Mouse (Mus musculus) hematopoietic stem cell, adult 5-6 weeks (primary cell): ENCODE measurements around the gene Gm17018. TPM values are rescaled to one million over a fixed set of nuclear protein-coding genes. Genes with fewer than 3 reads are reported as not detected.

Source experiments
- ATAC-seq, 2 experiments: fragments of 125-278 bp in 1 of 2; replicated peaks in 1 of 2; 2 replicates each; pipeline ENCODE4 v1.8.0; 2016 to 2017; ENCODE audit warnings: inconsistent platforms in 2 of 2, mild to moderate bottlenecking in 2 of 2, moderate number of reproducible peaks in 2 of 2, low read depth in 1 of 2, moderate TSS enrichment in 1 of 2; ENCODE audit not compliant: low FRiP score in 2 of 2, poor library complexity in 2 of 2, severe bottlenecking in 2 of 2, insufficient read depth in 1 of 2, low TSS enrichment in 1 of 2
- total RNA-seq: library from RNA; stranded (forward); fragments of 172-1452, 232-1000 nt; gene quantifications from 2 replicates; pipeline ENCODE4 v1.2.3, GENCODE M21; 2017

Gene Gm17018
- total RNA-seq, 1 experiment from 2014 or later, result 21.6 TPM

DNA sequence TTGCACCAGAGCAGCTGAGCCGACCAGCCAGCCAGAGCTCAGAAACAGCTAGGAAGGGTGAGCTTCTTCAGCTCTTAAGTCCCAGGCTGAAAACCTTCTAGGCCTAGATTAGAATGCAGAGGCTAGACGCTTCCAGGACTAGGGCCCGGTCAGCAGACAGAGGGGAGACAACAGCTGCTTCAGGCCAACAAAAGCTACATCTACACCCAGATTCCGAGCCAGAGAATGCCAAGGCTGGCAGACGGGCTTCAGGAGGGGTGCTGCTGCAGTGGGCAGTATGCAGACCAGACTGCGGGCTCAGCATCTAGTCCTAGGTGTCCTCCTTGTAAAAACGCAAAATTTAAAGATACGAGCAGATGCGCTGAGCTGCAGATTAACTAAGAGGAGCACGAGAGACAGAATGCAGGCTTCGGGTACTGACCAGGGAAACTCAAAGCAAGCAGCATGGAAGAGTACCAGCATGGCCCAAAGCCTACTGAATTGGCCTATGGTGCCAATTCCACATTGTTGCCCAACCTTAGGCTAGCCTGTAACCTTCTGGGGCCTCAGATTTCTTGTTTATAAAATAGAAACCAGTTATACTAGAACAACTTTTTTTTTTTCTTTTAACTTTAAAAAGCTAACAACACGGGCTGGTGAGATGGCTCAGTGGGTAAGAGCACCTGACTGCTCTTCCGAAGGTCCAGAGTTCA lies 48.4 kb downstream of the Gm17018 start:
- no peak for ATAC-seq

- ATAC-seq, result no peak
Measured at GRCm38 (mm10) chr19:45610823-45611222, 50.4 kb downstream of the Gm17018 start.

DNA sequence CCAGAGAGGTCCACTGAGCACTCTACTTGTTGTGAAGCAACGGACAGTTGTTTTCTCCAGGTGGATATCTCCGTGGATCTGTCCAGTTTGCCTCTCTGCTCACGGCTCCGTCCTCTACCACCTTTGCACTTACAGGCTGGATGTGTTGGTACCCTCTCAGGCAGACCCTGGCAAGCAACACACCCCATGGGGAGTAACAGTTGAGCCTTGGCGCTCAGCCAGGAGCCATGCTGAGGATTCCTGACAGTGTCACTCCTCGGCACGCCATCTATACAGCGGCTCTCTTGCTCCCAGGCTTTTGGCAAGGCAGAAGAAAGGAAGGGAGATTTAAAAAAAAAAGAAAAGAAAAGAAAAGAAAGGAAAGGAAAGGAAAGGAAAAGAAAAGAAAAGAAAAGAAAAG lies 54.0 kb downstream of the Gm17018 start:
- ATAC-seq, result no peak

DNA sequence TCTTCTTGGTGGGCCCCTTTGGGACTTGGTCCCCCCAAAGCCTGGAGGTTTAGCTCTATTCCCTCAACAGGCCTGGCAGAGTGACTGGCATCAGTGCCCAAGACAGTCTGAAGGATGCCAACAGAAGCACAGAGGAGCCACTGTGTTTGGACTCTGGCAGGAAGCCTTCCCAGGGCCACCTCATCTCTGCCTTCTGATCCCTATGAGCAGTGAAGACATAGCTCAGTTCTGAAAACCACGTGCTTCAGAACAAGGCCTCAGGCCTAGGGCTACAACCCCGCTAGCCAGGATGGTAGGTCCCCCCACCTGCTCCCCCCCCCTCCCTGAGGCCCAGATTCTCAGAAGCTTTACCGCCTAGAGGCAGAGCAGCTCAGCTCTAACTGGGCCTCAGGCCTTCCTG lies 54.5 kb downstream of the Gm17018 start:
- no peak for ATAC-seq

- ATAC-seq, result no peak
Measured at GRCm38 (mm10) chr19:45615415-45616213, 55.2 kb downstream of the Gm17018 start.

GRCm38 (mm10) chr19:45616214-45616518 lies 55.8 kb downstream of the Gm17018 start:
- ATAC-seq, result no peak

DNA sequence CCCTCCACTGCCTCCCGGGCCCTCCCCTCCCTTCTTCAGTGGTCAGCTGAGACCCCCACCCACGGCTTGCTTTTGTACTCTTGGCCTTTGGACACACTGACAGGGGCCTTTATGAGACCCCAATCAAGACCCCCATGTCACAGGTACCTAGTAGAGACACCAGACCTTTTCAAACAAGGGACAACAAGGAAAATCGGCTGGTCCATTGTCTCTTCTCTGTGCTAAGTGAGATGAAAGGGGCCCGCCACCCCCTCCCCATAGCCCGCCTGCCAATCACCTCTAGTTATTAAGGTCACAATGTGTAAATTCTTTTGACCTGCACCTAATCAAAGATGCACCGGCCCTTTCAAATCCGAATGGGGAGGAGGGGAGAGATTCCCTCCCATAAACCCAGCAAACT lies 56.3 kb downstream of the Gm17018 start:
- no peak for ATAC-seq

DNA sequence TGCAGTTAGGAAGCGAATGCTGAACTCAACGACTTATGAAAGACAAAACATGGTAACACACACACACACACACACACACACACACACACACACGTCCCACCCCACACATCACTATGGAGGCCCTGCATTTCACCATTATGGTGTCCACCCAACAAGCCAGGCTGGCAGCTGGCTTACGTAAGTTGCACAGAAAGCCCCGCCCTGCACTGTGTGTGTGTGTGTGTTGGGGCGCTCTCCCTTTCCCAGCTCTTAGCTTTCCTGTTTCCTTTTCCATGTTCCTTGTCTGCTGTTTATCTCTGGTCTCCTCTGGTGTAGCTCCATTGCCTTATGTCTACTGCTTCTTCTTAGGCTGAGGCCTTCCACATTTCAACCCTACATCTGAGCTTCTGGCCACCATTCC lies 57.8 kb downstream of the Gm17018 start:
- ATAC-seq, result no peak

DNA sequence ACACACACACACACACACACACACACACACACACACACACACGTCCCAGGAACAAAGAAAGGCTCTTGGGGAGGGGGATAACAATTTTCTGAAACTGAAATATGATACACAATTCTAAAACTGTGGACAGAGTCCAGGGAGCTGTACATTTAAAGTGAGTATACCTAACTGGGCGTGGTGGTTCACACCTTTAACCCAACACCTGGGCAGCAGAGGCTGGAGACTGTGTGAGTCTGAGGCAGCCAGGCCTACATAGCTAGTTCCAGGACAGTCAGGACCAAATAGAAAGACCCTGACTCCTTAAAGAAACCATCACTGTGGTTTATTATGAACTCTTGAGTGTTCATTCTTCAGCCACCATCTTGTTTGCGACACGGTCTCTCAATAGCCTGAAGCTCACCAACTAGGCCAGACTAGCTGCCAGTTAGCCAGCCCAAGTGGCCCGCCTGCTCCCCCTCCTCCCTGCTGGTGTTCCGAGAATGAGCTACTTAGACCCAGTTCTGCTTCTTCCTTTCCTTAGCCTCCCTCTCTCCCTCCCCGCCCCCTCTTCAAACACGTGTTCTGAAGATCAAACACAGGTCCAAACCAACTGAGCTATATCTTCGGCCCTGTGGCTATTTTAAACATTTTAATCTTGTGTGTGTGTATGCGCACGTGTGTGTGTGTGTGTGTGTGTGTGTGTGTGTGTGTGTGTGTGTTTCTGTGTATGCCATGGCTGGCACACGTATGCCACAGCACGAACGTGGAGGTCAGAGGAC lies 59.5 kb downstream of the Gm17018 start:
- ATAC-seq, result no peak

- no peak for ATAC-seq
Measured at GRCm38 (mm10) chr19:45621061-45621460, 60.6 kb downstream of the Gm17018 start.

DNA sequence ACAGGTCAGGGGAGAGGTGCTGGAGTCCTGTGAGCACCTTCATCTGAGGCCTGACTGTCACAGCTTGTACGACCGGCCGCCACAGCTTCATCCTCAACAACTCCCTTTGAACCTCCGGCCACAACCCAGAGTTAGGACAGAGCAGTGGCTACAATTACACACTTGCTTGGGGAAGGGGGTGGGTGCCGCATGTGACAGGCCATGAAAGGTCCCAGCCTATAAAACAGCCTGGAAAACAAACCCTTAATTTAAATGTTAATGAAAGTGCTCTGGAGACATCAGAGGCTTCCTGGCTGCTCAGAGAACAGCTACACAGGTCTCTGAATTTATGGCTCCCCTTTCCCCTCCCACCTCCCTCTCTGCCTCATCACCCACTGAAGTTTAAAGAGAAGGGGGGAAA lies 61.7 kb downstream of the Gm17018 start:
- ATAC-seq, result no peak

GRCm38 (mm10) chr19:45623710-45624109 lies 63.3 kb downstream of the Gm17018 start:
- no peak for ATAC-seq

- ATAC-seq, result no peak
Measured at GRCm38 (mm10) chr19:45627036-45627435, 66.6 kb downstream of the Gm17018 start.

DNA sequence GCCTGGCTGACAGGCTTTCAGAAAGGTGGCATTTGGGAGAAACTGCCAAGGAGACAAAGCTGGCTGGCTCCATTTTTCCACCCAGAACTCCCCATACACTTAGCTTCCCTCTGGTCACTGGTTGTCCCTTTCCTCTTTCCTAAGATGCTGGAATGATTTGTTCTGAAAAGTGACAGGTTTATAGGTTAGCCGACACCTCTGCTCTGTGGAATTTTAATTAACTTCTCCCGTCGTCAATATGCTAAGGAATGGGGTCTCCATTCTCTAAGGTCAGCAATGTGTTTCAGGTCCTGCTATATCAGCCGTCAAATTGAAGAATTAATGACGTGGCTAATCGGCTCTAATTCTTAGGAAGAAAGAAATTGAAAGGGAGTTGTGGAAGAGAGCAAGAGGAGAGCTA lies 68.2 kb downstream of the Gm17018 start:
- no peak for ATAC-seq

- ATAC-seq, result no peak
Measured at GRCm38 (mm10) chr19:45629219-45629618, 68.8 kb downstream of the Gm17018 start.
